Mouse (Mus musculus) CD4-positive naive resting alpha-beta T cell, adult 57 days (primary cell): ENCODE data around the gene Nrap. TPM values are rescaled to one million over a fixed set of nuclear protein-coding genes. Genes with fewer than 3 reads are reported as not detected.

Experiments used
- total RNA-seq: library from RNA; stranded (reverse); gene quantifications from one replicate; pipeline ENCODE4 v1.2.4, GENCODE M21; 2023

Gene Nrap
- total RNA-seq, result 0.12 TPM

DNA sequence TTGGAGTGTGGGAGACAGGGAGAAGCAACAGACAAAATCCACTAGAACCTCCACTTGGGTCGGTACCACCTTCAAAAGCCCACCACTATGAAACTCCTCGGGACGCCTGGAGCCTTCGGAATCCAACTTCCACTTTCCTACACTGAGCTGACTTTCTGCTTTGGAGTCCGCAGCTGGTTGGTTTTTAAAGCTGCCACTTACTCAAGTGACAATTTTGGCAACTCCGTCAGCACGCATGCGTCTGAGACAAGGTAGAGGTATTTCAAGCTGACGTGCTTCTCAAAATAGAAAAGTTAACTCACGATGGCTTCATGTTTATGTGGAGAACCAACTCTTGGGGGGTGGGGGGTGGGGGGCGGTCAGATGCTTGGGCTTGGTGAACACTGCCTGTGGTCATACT, at the start of gene Nrap:
TSS of gene Nrap (minus strand) at position 159 of the 400 bp plus-strand sequence.

DNA sequence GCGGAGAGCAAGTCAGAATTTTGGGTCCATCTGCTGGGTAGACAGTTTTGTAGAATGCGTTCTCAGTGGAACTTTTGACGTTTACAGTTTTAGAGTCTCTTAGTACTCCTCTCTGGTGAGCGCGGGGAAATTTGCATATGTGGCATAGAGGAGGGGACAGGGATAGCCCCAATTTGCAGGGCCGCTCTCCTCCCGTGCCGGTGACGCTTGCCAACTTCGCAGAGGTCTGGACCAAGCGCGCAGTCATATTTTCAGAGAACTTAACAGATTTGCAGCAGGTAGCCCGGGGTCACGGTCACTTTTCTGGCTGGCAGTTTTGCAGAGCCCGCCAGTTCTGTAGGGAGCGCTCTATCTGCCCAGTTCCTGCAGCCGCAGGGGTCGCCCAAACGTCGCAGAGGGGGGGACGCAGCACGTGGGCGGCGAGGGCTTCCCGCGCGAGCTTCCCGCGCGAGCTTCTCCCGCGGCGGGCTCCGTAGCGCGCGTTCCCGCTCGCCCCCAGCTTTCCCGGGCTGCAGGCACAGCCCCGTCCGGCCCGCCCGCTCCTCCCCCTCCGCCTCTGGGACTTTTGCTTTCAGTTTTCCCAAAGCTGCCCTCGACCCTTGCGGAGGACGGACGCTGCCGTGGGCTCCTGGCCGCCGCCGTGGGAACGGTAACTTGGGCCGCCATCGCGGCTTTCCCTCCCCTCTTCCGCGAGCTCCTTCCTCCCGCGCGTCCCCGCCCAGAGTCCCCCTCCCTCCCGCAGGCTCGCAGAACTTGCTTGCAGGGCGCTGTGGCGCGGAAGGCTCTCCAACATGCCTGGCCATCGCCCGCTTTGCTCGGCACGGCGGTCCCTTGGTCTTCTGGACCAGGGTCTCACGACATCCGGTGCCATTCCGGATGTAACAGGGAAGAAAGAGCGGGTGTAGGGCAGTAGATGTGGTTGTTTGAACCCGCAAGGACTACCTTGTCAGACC, 7.1 kb upstream of the Nrap start, which contains the start of gene Casp7:
TSS of gene Casp7 (plus strand) at position 461 of the 953 bp plus-strand sequence.

DNA sequence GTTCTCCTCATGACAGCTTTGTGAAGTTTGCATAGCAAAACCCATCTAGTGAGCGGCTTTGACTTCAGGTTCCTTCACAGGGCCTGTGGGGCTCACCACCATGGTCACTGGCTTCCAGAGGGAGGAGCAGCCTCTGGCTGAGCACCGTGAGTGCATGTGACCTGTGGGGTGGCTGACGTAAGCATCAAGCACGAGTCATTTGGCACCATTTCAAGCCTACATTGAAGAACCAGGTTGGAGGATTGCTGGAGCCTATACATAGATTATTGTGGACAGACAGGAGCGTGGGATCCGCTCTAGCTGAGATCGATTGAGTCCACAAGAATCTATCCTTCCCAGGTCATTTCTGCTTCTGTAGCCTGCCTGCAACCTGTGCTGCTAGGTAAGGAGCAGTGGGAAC, 103.0 kb downstream of the Nrap start, which contains the start of gene Habp2:
TSS of gene Habp2 (plus strand) at position 272 of the 400 bp plus-strand sequence.

Other genes with a start within 250 kb of the Nrap start
- not detected for gene Habp2, start 102.9 kb downstream of the Nrap start, total RNA-seq
- 10.4 TPM for gene Casp7, start 7.1 kb upstream of the Nrap start, total RNA-seq
- gene Plekhs1, start 71.6 kb upstream of the Nrap start, total RNA-seq, result 1.2 TPM
- 10.4 TPM for gene Dclre1a, start 158.2 kb upstream of the Nrap start, total RNA-seq
- 21.7 TPM for gene Nhlrc2, start 158.2 kb upstream of the Nrap start, total RNA-seq